Mouse (Mus musculus): ENCODE measurements at regions not wholly inside any gene's neighbourhood (a gene's known extent, or its start where the extent isn't known, plus 50 kb on each side); places are given as distances from the start of the nearest gene placed in this dataset.

- Histone ChIP-seq H3K27me3 (ENCODE audit: control insufficient read depth, insufficient read depth, low read length) (no peaks in the 10 kb centered on the region), H3K4me2 (ENCODE audit: low read depth, low read length) (no peak overlapping the region), H3K9me3 (replicated peaks; ENCODE audit: control insufficient read depth, low read length) (no peaks in the 10 kb centered on the region), H3K4me3 (ENCODE audit: low read length) (no peak overlapping the region), H3K4me1 (ENCODE audit: control insufficient read depth, insufficient read depth, low read length) (no peaks in the 10 kb centered on the region), H3K36me3 (ENCODE audit: control insufficient read depth, insufficient read depth) (no peaks in the 10 kb centered on the region), H3K27ac (ENCODE audit: low read length) (no peak overlapping the region), H3K9ac (ENCODE audit: low read length) (no peak overlapping the region)
- WGBS, result 68% methylated on average over 3 of the region's 3 CpGs
- ATAC-seq (replicated peaks; ENCODE audit: extremely low read depth, insufficient read depth, low FRiP score), result no peak
These were observed 273.3 kb downstream of the Phf14 start for GRCm38 (mm10) chr6:12180951-12181350.

GRCm38 (mm10) chr6:12210190-12210589 lies 302.6 kb downstream of the Phf14 start:
- 44% methylated on average over 1 of the region's 1 CpGs for WGBS
- Histone ChIP-seq H3K36me3 (ENCODE audit: control insufficient read depth, insufficient read depth) (no peaks in the 10 kb centered on the region), H3K4me2 (ENCODE audit: low read depth, low read length) (no peak overlapping the region), H3K4me3 (ENCODE audit: low read length) (no peak overlapping the region), H3K27me3 (ENCODE audit: control insufficient read depth, insufficient read depth, low read length) (no peaks in the 10 kb centered on the region), H3K9ac (ENCODE audit: low read length) (no peak overlapping the region), H3K4me1 (ENCODE audit: control insufficient read depth, insufficient read depth, low read length) (no peaks in the 10 kb centered on the region), H3K27ac (ENCODE audit: low read length) (no peak overlapping the region), H3K9me3 (replicated peaks; ENCODE audit: control insufficient read depth, low read length) (no peaks in the 10 kb centered on the region)
- ATAC-seq (replicated peaks; ENCODE audit: extremely low read depth, insufficient read depth, low FRiP score), result no peak

- Histone ChIP-seq H3K4me3 (ENCODE audit: low read length) (no peak overlapping the region), H3K27ac (ENCODE audit: low read length) (no peak overlapping the region), H3K36me3 (ENCODE audit: control insufficient read depth, insufficient read depth) (no peaks in the 10 kb centered on the region), H3K27me3 (ENCODE audit: control insufficient read depth, insufficient read depth, low read length) (no peaks in the 10 kb centered on the region), H3K4me2 (ENCODE audit: low read depth, low read length) (no peak overlapping the region), H3K9me3 (replicated peaks; ENCODE audit: control insufficient read depth, low read length) (peaks cover 3% of the 10 kb centered on the region; the same call in 1 of the 2 replicates), H3K4me1 (ENCODE audit: control insufficient read depth, insufficient read depth, low read length) (no peaks in the 10 kb centered on the region), H3K9ac (ENCODE audit: low read length) (no peak overlapping the region)
- no peak for ATAC-seq (replicated peaks; ENCODE audit: extremely low read depth, insufficient read depth, low FRiP score)
- WGBS, result 77% methylated on average over 12 of the region's 12 CpGs
These were observed 307.0 kb downstream of the Phf14 start for GRCm38 (mm10) chr6:12214526-12215177.

GRCm38 (mm10) chr6:12215178-12215553 lies 307.6 kb downstream of the Phf14 start:
- no peaks in the 10 kb centered on the region for H3K36me3 ChIP-seq (ENCODE audit: control insufficient read depth, insufficient read depth)
- WGBS, result 49% methylated on average over 1 of the region's 1 CpGs

GRCm38 (mm10) chr6:12244151-12244550 lies 336.5 kb downstream of the Phf14 start:
- no peaks in the 10 kb centered on the region for H3K27me3 ChIP-seq (ENCODE audit: control insufficient read depth, insufficient read depth, low read length)
- 30% methylated on average over 1 of the region's 1 CpGs for WGBS
- H3K9me3 ChIP-seq (replicated peaks; ENCODE audit: control insufficient read depth, low read length), result no peaks in the 10 kb centered on the region
- H3K36me3 ChIP-seq (ENCODE audit: control insufficient read depth, insufficient read depth), result no peaks in the 10 kb centered on the region
- no peak overlapping the region for H3K4me3 ChIP-seq (ENCODE audit: low read length)
- no peak for ATAC-seq (replicated peaks; ENCODE audit: extremely low read depth, insufficient read depth, low FRiP score)
- H3K27ac ChIP-seq (ENCODE audit: low read length), result no peak overlapping the region
- no peak overlapping the region for H3K9ac ChIP-seq (ENCODE audit: low read length)
- H3K4me1 ChIP-seq (ENCODE audit: control insufficient read depth, insufficient read depth, low read length), result no peaks in the 10 kb centered on the region
- no peak overlapping the region for H3K4me2 ChIP-seq (ENCODE audit: low read depth, low read length)

More at GRCm38 (mm10) chr6:12215178-12215553, 307.6 kb downstream of the Phf14 start:
- no peak overlapping the region for H3K4me2 ChIP-seq (ENCODE audit: low read depth, low read length)
- H3K27me3 ChIP-seq (ENCODE audit: control insufficient read depth, insufficient read depth, low read length), result no peaks in the 10 kb centered on the region
- no peak overlapping the region for H3K4me3 ChIP-seq (ENCODE audit: low read length)
- peaks cover 7% of the 10 kb centered on the region for H3K9me3 ChIP-seq (replicated peaks; ENCODE audit: control insufficient read depth, low read length)
- H3K9ac ChIP-seq (ENCODE audit: low read length), result no peak overlapping the region
- no peaks in the 10 kb centered on the region for H3K4me1 ChIP-seq (ENCODE audit: control insufficient read depth, insufficient read depth, low read length)
- H3K27ac ChIP-seq (ENCODE audit: low read length), result no peak overlapping the region
- ATAC-seq (replicated peaks; ENCODE audit: extremely low read depth, insufficient read depth, low FRiP score), result no peak

GRCm38 (mm10) chr6:12247975-12248374 lies 340.4 kb downstream of the Phf14 start:
- Histone ChIP-seq H3K4me1 (ENCODE audit: control insufficient read depth, insufficient read depth, low read length) (no peaks in the 10 kb centered on the region), H3K27me3 (ENCODE audit: control insufficient read depth, insufficient read depth, low read length) (no peaks in the 10 kb centered on the region), H3K4me3 (ENCODE audit: low read length) (no peak overlapping the region), H3K9me3 (replicated peaks; ENCODE audit: control insufficient read depth, low read length) (0 out of 2 replicates have a peak, but pooled peaks cover 6% of the 10 kb centered on the region), H3K4me2 (ENCODE audit: low read depth, low read length) (no peak overlapping the region), H3K36me3 (ENCODE audit: control insufficient read depth, insufficient read depth) (no peaks in the 10 kb centered on the region), H3K27ac (ENCODE audit: low read length) (no peak overlapping the region), H3K9ac (ENCODE audit: low read length) (no peak overlapping the region)
- ATAC-seq (replicated peaks; ENCODE audit: extremely low read depth, insufficient read depth, low FRiP score), result no peak

GRCm38 (mm10) chr6:12248599-12248998 lies 341.0 kb downstream of the Phf14 start:
- no peak overlapping the region for H3K4me2 ChIP-seq (ENCODE audit: low read depth, low read length)
- ATAC-seq (replicated peaks; ENCODE audit: extremely low read depth, insufficient read depth, low FRiP score), result no peak
- H3K27me3 ChIP-seq (ENCODE audit: control insufficient read depth, insufficient read depth, low read length), result no peaks in the 10 kb centered on the region
- H3K9ac ChIP-seq (ENCODE audit: low read length), result no peak overlapping the region
- H3K27ac ChIP-seq (ENCODE audit: low read length), result no peak overlapping the region
- no peak overlapping the region for H3K4me3 ChIP-seq (ENCODE audit: low read length)
- H3K4me1 ChIP-seq (ENCODE audit: control insufficient read depth, insufficient read depth, low read length), result no peaks in the 10 kb centered on the region
- 60% methylated on average over 4 of the region's 4 CpGs for WGBS
- H3K36me3 ChIP-seq (ENCODE audit: control insufficient read depth, insufficient read depth), result no peaks in the 10 kb centered on the region
- 0 out of 2 replicates have a peak, but pooled peaks cover 6% of the 10 kb centered on the region for H3K9me3 ChIP-seq (replicated peaks; ENCODE audit: control insufficient read depth, low read length)

- Histone ChIP-seq H3K36me3 (ENCODE audit: control insufficient read depth, insufficient read depth) (no peaks in the 10 kb centered on the region), H3K4me2 (ENCODE audit: low read depth, low read length) (no peak overlapping the region), H3K9ac (ENCODE audit: low read length) (no peak overlapping the region), H3K27ac (ENCODE audit: low read length) (no peak overlapping the region), H3K4me1 (ENCODE audit: control insufficient read depth, insufficient read depth, low read length) (no peaks in the 10 kb centered on the region), H3K4me3 (ENCODE audit: low read length) (no peak overlapping the region), H3K9me3 (replicated peaks; ENCODE audit: control insufficient read depth, low read length) (0 out of 2 replicates have a peak, but pooled peaks cover 6% of the 10 kb centered on the region), H3K27me3 (ENCODE audit: control insufficient read depth, insufficient read depth, low read length) (no peaks in the 10 kb centered on the region)
- 100% methylated on average over 3 of the region's 3 CpGs for WGBS
- ATAC-seq (replicated peaks; ENCODE audit: extremely low read depth, insufficient read depth, low FRiP score), result no peak
These were observed 346.9 kb downstream of the Phf14 start for GRCm38 (mm10) chr6:12254507-12254906.

- H3K4me1 ChIP-seq (ENCODE audit: control insufficient read depth, insufficient read depth, low read length), result no peaks in the 10 kb centered on the region
- no peak for ATAC-seq (replicated peaks; ENCODE audit: extremely low read depth, insufficient read depth, low FRiP score)
- no peak overlapping the region for H3K4me2 ChIP-seq (ENCODE audit: low read depth, low read length)
- no peaks in the 10 kb centered on the region for H3K36me3 ChIP-seq (ENCODE audit: control insufficient read depth, insufficient read depth)
- H3K4me3 ChIP-seq (ENCODE audit: low read length), result no peak overlapping the region
- H3K9me3 ChIP-seq (replicated peaks; ENCODE audit: control insufficient read depth, low read length), result 0 out of 2 replicates have a peak, but pooled peaks cover 6% of the 10 kb centered on the region
- H3K27me3 ChIP-seq (ENCODE audit: control insufficient read depth, insufficient read depth, low read length), result no peaks in the 10 kb centered on the region
- 80% methylated on average over 1 of the region's 1 CpGs for WGBS
- H3K9ac ChIP-seq (ENCODE audit: low read length), result no peak overlapping the region
- no peak overlapping the region for H3K27ac ChIP-seq (ENCODE audit: low read length)
These were observed 347.8 kb downstream of the Phf14 start for GRCm38 (mm10) chr6:12255434-12255833.

Measured in heart, embryonic 16.5 days (tissue).